Mouse (Mus musculus) stomach, embryonic 15.5 days (tissue): ENCODE measurements around the gene Auh. TPM values are rescaled to one million over a fixed set of nuclear protein-coding genes. Genes with fewer than 3 reads are reported as not detected.

ENCODE experiments used
- ATAC-seq: fragments of 200-750 bp; cut with Nextera tagmentation; 2 replicates; pipeline ENCODE4 v1.8.0; 2017; ENCODE audit warnings: low read depth, moderate number of reproducible peaks, moderate TSS enrichment; ENCODE audit not compliant: insufficient read depth, low FRiP score
- H3K27ac ChIP-seq: fragments of 300-500 bp; sonication (generic); 2 replicates; pipeline ENCODE4 v1.5.1; 2015; ENCODE audit warnings: mild to moderate bottlenecking, inconsistent platforms
- H3K27me3 ChIP-seq: fragments of 300-500 bp; sonication (generic); replicated peaks from 2 replicates; pipeline ENCODE4 v1.6.1; 2015; ENCODE audit warnings: inconsistent platforms
- H3K36me3 ChIP-seq: fragments of 300-500 bp; sonication (generic); 2 replicates; pipeline ENCODE4 v1.6.1; 2015; ENCODE audit warnings: inconsistent platforms
- H3K4me1 ChIP-seq: fragments of 300-500 bp; sonication (generic); 2 replicates; pipeline ENCODE4 v1.6.1; 2015; ENCODE audit warnings: inconsistent platforms
- H3K4me2 ChIP-seq: fragments of 300-500 bp; sonication (generic); 2 replicates; pipeline ENCODE4 v1.6.1; 2015; ENCODE audit warnings: mild to moderate bottlenecking, inconsistent platforms
- H3K4me3 ChIP-seq: fragments of 300-500 bp; sonication (generic); replicated peaks from 2 replicates; pipeline ENCODE4 v1.5.1; 2015; ENCODE audit warnings: inconsistent platforms
- H3K9ac ChIP-seq: fragments of 300-500 bp; sonication (generic); 2 replicates; pipeline ENCODE4 v1.6.1; 2015; ENCODE audit warnings: inconsistent platforms
- H3K9me3 ChIP-seq: fragments of 300-500 bp; sonication (generic); 2 replicates; pipeline ENCODE4 v1.6.1; 2016; ENCODE audit warnings: inconsistent platforms
- WGBS: fragments of 180-500 bp; shearing (Covaris S2); methylation state at CpG from one replicate; pipeline ENCODE4 v1.1.7; 2015; 5-methylcytosine and 5-hydroxymethylcytosine counted together
- polyA plus RNA-seq: library from polyadenylated mRNA; unstranded; fragments of >200 nt; fragmentation: Nextera tagmentation; extraction: Ambion mirVana; gene quantifications from 2 replicates; pipeline ENCODE4 v1.2.1, GENCODE M21; 2015

The Auh gene
- polyA plus RNA-seq, 1 experiment from 2014 or later = 43.9 TPM

GRCm38 (mm10) chr13:52962361-52962760, 32.9 kb upstream of the Auh start:
- WGBS = 85% methylated on average over 6 of the region's 6 CpGs
- Histone ChIP-seq H3K27ac (no peak overlapping the region), H3K9ac (no peak overlapping the region), H3K27me3 (no peaks in the 10 kb centered on the region), H3K4me3 (no peak overlapping the region), H3K4me2 (no peak overlapping the region), H3K36me3 (peaks cover 21% of the 10 kb centered on the region), H3K4me1 (no peaks in the 10 kb centered on the region), H3K9me3 (no peaks in the 10 kb centered on the region)
- no peak for ATAC-seq

DNA sequence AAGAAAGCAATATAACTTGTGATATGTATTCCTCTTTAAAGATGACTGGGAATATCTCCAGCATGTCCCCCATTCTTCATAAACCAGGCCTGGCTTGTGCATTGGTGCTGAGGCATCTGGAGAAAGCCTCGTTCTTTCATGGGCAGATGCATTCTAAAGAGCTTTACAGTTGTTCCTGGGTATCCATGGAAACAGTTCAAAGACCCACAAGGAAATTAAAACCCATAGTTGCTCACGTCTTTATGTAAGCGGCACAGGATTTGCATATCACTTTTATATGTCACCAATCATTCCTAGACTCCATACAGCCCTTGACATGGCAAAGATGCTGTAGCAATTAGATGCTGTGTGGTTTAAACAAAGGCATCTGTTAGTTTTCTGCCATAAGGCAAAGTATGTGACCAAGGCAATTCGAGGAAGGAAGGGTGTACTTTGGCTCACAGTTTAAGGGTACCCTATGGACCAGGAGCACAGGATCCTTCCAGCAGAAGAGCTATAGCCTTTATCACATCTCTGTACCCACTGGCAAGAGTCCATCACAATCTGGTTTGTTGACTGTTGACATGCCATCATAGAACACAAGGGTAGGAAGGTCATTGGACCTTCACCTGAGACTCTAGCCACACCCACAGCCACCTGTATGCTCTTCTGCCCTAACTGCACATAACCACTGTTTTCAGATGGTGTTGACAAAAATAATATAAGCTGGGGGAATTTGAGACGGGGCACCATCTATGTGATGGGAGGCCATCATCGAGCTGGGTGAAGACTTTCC, 24.5 kb upstream of the Auh start:
- ATAC-seq = no peak
- 91% methylated on average over 6 of the region's 6 CpGs for WGBS
- Histone ChIP-seq H3K9me3 (no peaks in the 10 kb centered on the region), H3K9ac (no peak overlapping the region), H3K4me1 (no peaks in the 10 kb centered on the region), H3K27ac (no peak overlapping the region), H3K4me2 (no peak overlapping the region), H3K36me3 (no peaks in the 10 kb centered on the region), H3K4me3 (no peak overlapping the region), H3K27me3 (no peaks in the 10 kb centered on the region)

- no peaks in the 10 kb centered on the region for H3K4me1 ChIP-seq
- no peak for ATAC-seq
Observed at GRCm38 (mm10) chr13:52949211-52949610, 19.7 kb upstream of the Auh start.

DNA sequence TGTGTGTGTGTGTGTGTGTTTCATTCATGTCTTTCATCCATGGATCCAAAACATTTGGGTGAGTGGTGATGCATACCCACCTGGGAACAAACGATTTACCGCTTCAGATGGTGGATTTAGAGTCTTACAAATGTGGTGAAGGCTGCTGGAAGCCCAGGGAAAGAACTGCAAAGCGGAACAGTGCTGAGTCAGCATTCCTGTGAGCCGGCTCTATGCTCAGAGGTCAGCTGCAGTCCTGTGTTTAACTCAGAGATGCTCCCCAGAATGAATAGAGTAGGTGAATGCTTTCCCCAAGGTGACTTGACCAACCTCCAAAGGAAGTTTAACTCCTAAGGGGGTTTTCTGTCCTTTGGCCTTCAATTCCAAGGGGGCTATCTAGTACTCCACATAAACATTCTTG, 18.1 kb upstream of the Auh start:
- Histone ChIP-seq H3K4me2 (no peak overlapping the region), H3K9ac (no peak overlapping the region), H3K27ac (no peak overlapping the region), H3K36me3 (no peaks in the 10 kb centered on the region), H3K4me1 (no peaks in the 10 kb centered on the region), H3K27me3 (no peaks in the 10 kb centered on the region), H3K4me3 (no peak overlapping the region), H3K9me3 (no peaks in the 10 kb centered on the region)
- WGBS = 73% methylated on average over 4 of the region's 4 CpGs
- no peak for ATAC-seq

More at GRCm38 (mm10) chr13:52949211-52949610, 19.7 kb upstream of the Auh start:
- Histone ChIP-seq H3K36me3 (no peaks in the 10 kb centered on the region), H3K27me3 (no peaks in the 10 kb centered on the region), H3K9ac (no peak overlapping the region), H3K4me2 (no peak overlapping the region), H3K4me3 (no peak overlapping the region), H3K9me3 (no peaks in the 10 kb centered on the region), H3K27ac (no peak overlapping the region)
- WGBS = 85% methylated on average over 3 of the region's 3 CpGs

DNA sequence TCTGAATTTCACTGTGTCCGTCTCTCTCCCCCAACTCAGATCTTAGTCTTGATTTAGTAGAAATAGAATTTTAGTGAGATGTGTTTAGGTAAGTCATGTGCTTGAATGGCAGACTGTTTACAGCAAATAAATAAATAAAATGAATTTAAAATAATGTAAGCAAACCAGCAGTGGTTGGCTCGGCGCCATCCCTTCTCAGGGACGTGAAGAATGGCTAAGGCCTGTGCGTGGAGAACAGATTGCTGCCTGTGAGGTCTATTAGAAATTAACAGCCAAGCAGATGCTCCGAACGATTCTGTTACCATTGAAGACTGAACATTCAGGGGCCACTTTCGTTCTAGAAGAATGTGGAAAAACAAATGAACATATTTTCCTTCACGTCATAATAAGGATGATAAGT, 16.3 kb upstream of the Auh start:
- WGBS = 45% methylated on average over 9 of the region's 9 CpGs
- Histone ChIP-seq H3K27me3 (no peaks in the 10 kb centered on the region), H3K4me3 (no peak overlapping the region), H3K9ac (no peak overlapping the region), H3K27ac (no peak overlapping the region), H3K36me3 (no peaks in the 10 kb centered on the region), H3K4me2 (no peak overlapping the region), H3K4me1 (no peaks in the 10 kb centered on the region), H3K9me3 (no peaks in the 10 kb centered on the region)
- no peak for ATAC-seq

DNA sequence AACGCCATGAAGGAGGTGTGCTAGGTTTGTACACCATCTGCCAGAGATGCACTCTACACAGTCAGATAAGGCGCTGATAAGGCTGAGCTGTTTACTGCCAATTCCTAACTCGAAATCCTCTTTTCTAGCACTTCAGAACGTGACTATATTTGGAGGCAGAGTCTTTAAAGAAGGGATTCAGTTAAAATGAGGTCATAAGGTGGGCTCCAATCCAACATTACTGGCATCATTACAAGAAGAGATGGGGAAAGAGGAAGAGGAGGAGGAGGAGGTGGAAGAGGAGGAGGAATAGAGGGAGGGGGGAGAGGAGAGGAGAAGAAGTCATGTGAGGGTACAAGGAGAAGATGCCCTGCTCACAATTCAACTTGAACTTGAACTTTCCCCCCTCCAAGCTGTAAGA, 14.6 kb upstream of the Auh start:
- no peaks in the 10 kb centered on the region for H3K4me1 ChIP-seq

GRCm38 (mm10) chr13:52942876-52943388, 13.5 kb upstream of the Auh start:
- H3K27ac ChIP-seq = no peak overlapping the region
- no peaks in the 10 kb centered on the region for H3K27me3 ChIP-seq
- H3K4me3 ChIP-seq = no peak overlapping the region
- H3K4me2 ChIP-seq = no peak overlapping the region
- H3K4me1 ChIP-seq = no peaks in the 10 kb centered on the region
- ATAC-seq = no peak
- no peaks in the 10 kb centered on the region for H3K36me3 ChIP-seq
- no peak overlapping the region for H3K9ac ChIP-seq
- H3K9me3 ChIP-seq = no peaks in the 10 kb centered on the region
- 79% methylated on average over 1 of the region's 1 CpGs for whole genome bisulfite sequencing

More for the DNA sequence above, 14.6 kb upstream of the Auh start:
- no peak for ATAC-seq
- 45% methylated on average over 4 of the region's 4 CpGs for WGBS
- H3K9ac ChIP-seq = no peak overlapping the region
- H3K4me2 ChIP-seq = no peak overlapping the region
- H3K27ac ChIP-seq = no peak overlapping the region
- H3K36me3 ChIP-seq = no peaks in the 10 kb centered on the region
- no peaks in the 10 kb centered on the region for H3K9me3 ChIP-seq
- no peak overlapping the region for H3K4me3 ChIP-seq
- H3K27me3 ChIP-seq = no peaks in the 10 kb centered on the region

DNA sequence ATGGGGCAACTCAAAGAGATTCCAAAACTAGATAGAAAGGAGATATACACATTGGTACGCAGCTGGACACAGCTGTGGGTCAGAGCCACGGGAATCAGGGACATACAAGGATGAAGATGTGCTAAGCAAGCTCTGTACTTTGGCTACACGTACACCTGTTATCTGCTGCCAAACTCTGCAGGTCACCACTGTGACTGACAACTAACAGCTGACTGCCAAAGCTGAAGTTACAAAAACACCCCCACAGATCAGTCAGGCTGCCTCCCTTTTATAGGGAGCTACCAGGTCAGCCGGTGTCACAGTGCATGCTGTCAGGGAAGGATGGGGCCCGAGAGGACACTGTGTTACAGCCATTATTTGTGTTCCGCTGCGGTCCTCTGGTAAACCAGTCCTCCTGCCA, 11.5 kb upstream of the Auh start:
- Histone ChIP-seq H3K9me3 (no peaks in the 10 kb centered on the region), H3K27me3 (no peaks in the 10 kb centered on the region), H3K4me3 (no peak overlapping the region), H3K4me1 (no peaks in the 10 kb centered on the region), H3K9ac (no peak overlapping the region), H3K4me2 (no peak overlapping the region), H3K27ac (no peak overlapping the region), H3K36me3 (no peaks in the 10 kb centered on the region)
- ATAC-seq = no peak
- WGBS = 77% methylated on average over 7 of the region's 7 CpGs

DNA sequence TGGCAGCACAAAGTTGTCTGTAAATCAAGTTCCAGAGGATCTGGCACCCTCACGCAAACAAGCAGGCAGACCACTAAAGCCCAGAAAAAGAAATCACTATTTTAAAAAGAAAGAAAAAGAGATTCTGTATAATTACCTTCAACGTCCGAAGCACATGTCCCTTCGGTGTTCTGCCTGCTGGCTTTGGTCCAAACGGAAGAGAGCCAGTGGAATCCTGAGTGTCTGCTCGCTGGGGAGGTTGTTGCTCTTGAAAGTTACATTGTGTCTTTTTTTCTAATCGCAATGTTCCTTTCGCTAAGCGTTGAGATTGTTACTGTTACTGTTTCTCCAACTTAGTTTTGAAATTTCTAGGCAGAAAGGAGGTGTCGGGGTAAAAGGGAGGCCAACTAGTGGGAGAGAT, 1.1 kb upstream of the Auh start:
- H3K36me3 ChIP-seq = no peaks in the 10 kb centered on the region
- H3K4me2 ChIP-seq = no peak overlapping the region
- peaks cover 14% of the 10 kb centered on the region for H3K4me1 ChIP-seq
- WGBS = 51% methylated on average over 10 of the region's 10 CpGs
- no peak for ATAC-seq
- H3K9me3 ChIP-seq = no peaks in the 10 kb centered on the region
- H3K4me3 ChIP-seq = no peak overlapping the region
- H3K27ac ChIP-seq = no peak overlapping the region
- H3K9ac ChIP-seq = no peak overlapping the region
- H3K27me3 ChIP-seq = no peaks in the 10 kb centered on the region

- Histone ChIP-seq H3K4me3 (peak overlapping the region; percentile 80), H3K9me3 (no peaks in the 10 kb centered on the region), H3K27ac (no peak overlapping the region), H3K4me1 (peaks cover 14% of the 10 kb centered on the region), H3K36me3 (no peaks in the 10 kb centered on the region), H3K9ac (no peak overlapping the region), H3K4me2 (peak overlapping the region; percentile 69), H3K27me3 (no peaks in the 10 kb centered on the region)
- ATAC-seq = no peak
- 61% methylated on average over 9 of the region's 9 CpGs for WGBS
Observed at GRCm38 (mm10) chr13:52928392-52928791, 1.1 kb downstream of the Auh start.

DNA sequence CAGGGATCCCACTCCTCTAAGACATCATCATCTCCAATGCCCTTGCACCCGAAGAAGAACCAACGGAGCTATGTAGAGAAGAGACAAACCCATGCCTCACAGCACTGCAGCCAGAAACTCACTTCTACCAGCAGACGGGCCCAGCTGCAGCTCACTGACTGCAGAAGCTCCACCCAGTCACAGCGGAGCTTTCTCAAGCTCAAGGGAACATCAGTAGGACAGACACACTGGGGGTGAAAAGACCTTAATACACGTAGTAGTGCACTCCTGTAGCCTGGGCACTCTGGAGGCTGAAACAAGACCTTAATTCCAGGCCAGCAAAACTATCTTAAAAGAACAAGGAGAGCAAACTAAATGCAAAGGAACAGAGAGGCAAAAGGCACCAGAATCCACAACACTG, 5.0 kb downstream of the Auh start:
- Histone ChIP-seq H3K4me2 (no peak overlapping the region), H3K36me3 (no peaks in the 10 kb centered on the region), H3K4me3 (no peak overlapping the region), H3K27ac (no peak overlapping the region), H3K27me3 (no peaks in the 10 kb centered on the region), H3K4me1 (peaks cover 14% of the 10 kb centered on the region), H3K9ac (no peak overlapping the region), H3K9me3 (no peaks in the 10 kb centered on the region)
- no peak for ATAC-seq
- 71% methylated on average over 5 of the region's 5 CpGs for WGBS

DNA sequence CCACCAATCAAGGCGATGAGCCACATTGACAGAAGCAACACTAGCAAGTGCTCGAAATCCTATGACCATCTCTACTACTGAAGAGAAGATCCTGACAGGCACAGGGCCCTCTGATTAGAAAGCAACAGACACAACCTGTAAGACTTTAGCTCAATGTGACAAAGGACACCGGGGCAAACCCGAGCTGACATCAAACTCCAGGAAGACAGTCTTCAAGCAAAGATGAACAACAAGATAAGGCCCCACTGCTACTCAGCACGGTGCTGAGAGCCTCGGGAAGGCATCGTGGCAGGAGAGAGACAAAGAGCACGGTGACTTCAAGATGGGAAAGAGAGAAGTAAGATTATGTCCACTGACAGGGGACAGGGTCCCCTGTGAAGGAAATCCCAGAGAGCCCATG, 7.5 kb downstream of the Auh start:
- H3K4me3 ChIP-seq = no peak overlapping the region
- H3K9ac ChIP-seq = no peak overlapping the region
- no peak for ATAC-seq
- no peak overlapping the region for H3K27ac ChIP-seq
- H3K4me1 ChIP-seq = no peaks in the 10 kb centered on the region
- no peaks in the 10 kb centered on the region for H3K27me3 ChIP-seq
- H3K36me3 ChIP-seq = no peaks in the 10 kb centered on the region
- WGBS = 79% methylated on average over 8 of the region's 8 CpGs
- no peaks in the 10 kb centered on the region for H3K9me3 ChIP-seq
- no peak overlapping the region for H3K4me2 ChIP-seq
